Mouse (Mus musculus) testis, adult 2 months (tissue): ENCODE measurements around the gene Nacad.

Experiments used
- CTCF ChIP-seq: fragments of 200-500 bp; IDR thresholded peaks from 2 replicates; pipeline ENCODE4 v1.5.1; 2012; ENCODE audit warnings: low read depth, mild to moderate bottlenecking, inconsistent platforms, low read length, moderate library complexity; ENCODE audit not compliant: control insufficient read depth, insufficient read depth, insufficient replicate concordance
- POLR2A ChIP-seq: fragments of 200-500 bp; IDR thresholded peaks from 2 replicates; pipeline ENCODE4 v1.6.1; 2012; ENCODE audit warnings: low read depth, mild to moderate bottlenecking, inconsistent platforms, low read length, moderate library complexity; ENCODE audit not compliant: control insufficient read depth

- TF ChIP-seq CTCF (no peak), POLR2A (no peak)
These were observed 42.7 kb downstream of the Nacad start for GRCm38 (mm10) chr11:6563201-6563600.
